Comparison of ENCODE assay signal across 23 mouse cellular contexts in genomic region chr4:117799904-117800303, GRCm38 (mm10). TPM values are rescaled to one million over a fixed set of nuclear protein-coding genes. Genes with fewer than 3 reads are reported as not detected.
DNase-seq lines count a peak whose midpoint lies in the region; TF ChIP-seq lines count a peak whose summit lies in the region.
"Had no signal": no experiment of that assay in that cellular context is flagged by ENCODE, and none has a peak within 500 bp of the region (broad histone marks: within the 10 kb centered on the region; RNA-seq: fewer than 3 reads in every experiment).

No protein-coding gene starts in this region.

- 82% methylated on average over 6 of the region's 6 CpGs for WGBS in bone marrow, adult 2 months
- WGBS in cerebellum, adult 2 months, result 82% methylated on average over 6 of the region's 6 CpGs

- peak; percentile 30; the same call in 1 of the 2 replicates for TF ChIP-seq CTCF in layer of hippocampus, adult 2 months (conservative IDR thresholded peaks at IDR 0.05)
- TF ChIP-seq CTCF in bone marrow, adult 2 months (IDR thresholded peaks at IDR 0.05; ENCODE audit: control insufficient read depth, insufficient read depth, low read length), result peak; percentile 11; the same call in 1 of the 2 replicates
- TF ChIP-seq CTCF in cerebellum, adult 2 months (IDR thresholded peaks at IDR 0.05; ENCODE audit: borderline replicate concordance, insufficient read depth, low read depth, low read length), result no peak

- H3K27ac ChIP-seq in layer of hippocampus, adult 2 months, result no peak overlapping the region
- H3K27ac ChIP-seq in bone marrow, adult 2 months (ENCODE audit: control insufficient read depth, insufficient read depth, low read depth, low read length, poor library complexity), result no peak overlapping the region
- H3K27ac ChIP-seq in cerebellum, adult 2 months (ENCODE audit: insufficient read depth, low read length), result no peak overlapping the region
- H3K27ac ChIP-seq: forebrain, embryonic 12.5 days; limb, embryonic 12.5 days; midbrain, embryonic 13.5 days had no signal

- TF ChIP-seq POLR2A in bone marrow, adult 2 months (IDR thresholded peaks at IDR 0.05; ENCODE audit: borderline replicate concordance, control insufficient read depth, low read depth, low read length), result no peak
- no peak for TF ChIP-seq POLR2A in cerebellum, adult 2 months (IDR thresholded peaks at IDR 0.05; ENCODE audit: borderline replicate concordance, insufficient read depth, low read length)

- no peak overlapping the region for H3K4me3 ChIP-seq in layer of hippocampus, adult 2 months
- no peak overlapping the region for H3K4me3 ChIP-seq in bone marrow, adult 2 months (replicated peaks; ENCODE audit: control insufficient read depth, low read depth, low read length)
- H3K4me3 ChIP-seq in cerebellum, adult 2 months (replicated peaks; ENCODE audit: insufficient read depth, low read depth, low read length), result no peak overlapping the region
- H3K4me3 ChIP-seq: forebrain, embryonic 12.5 days; limb, embryonic 12.5 days; midbrain, embryonic 13.5 days had no signal

- H3K4me1 ChIP-seq in bone marrow, adult 2 months (ENCODE audit: control insufficient read depth, insufficient read depth, low read length), result no peaks in the 10 kb centered on the region; the same call in 1 of the 2 replicates
- H3K4me1 ChIP-seq in cerebellum, adult 2 months (ENCODE audit: control insufficient read depth, insufficient read depth, low read length), result no peaks in the 10 kb centered on the region
- H3K4me1 ChIP-seq: forebrain, embryonic 12.5 days; limb, embryonic 12.5 days; midbrain, embryonic 13.5 days had no signal

- H3K27me3 ChIP-seq in cerebellum, adult 2 months (ENCODE audit: control insufficient read depth, insufficient read depth, low read length), result no peaks in the 10 kb centered on the region
- H3K27me3 ChIP-seq: forebrain, embryonic 12.5 days; limb, embryonic 12.5 days; midbrain, embryonic 13.5 days had no signal

- no peak for DNase-seq in layer of hippocampus, adult 2 months (ENCODE audit: low spot score in 2 of 2)
- no peak for DNase-seq in layer of hippocampus, adult 9-10 months (ENCODE audit: low spot score)
- peak; percentile 16 for DNase-seq in thymus, postnatal 4 days
- no peak for DNase-seq in thymus, postnatal 25 days
- no peak for DNase-seq in cerebellum, adult 2 months
- DNase-seq in frontal cortex, postnatal 10 days (ENCODE audit: low spot score in 2 of 2), result no peak
- DNase-seq: adrenal gland, postnatal 36 days; heart, adult 11 months; lung, adult 2 months; retina, postnatal 1 day; thymus, adult 18-20 months had no signal

RNA-seq across cellular contexts. Expression of gene Slc6a9, which starts 34.4 kb away (rescaled TPM):
- 10 to 100 TPM; 32.2 to 33.2 TPM for total RNA-seq in layer of hippocampus, adult 2 months (2021)
- 87.0 and 92.4 TPM in 2 replicates for polyA plus RNA-seq in bone marrow, adult 2 months (2011; ENCODE audit: insufficient read depth, insufficient read length, low replicate concordance, missing spikeins)
- 178 and 197 TPM in 2 replicates for polyA plus RNA-seq in cerebellum, adult 2 months (2012; rRNA removed)
- polyA plus RNA-seq: inflammation-experienced regulatory T-cells, adult 6 months had no signal

RNA-seq across cellular contexts. Expression of gene Klf17, which starts 34.5 kb away (rescaled TPM):
- not detected for total RNA-seq in layer of hippocampus, adult 2 months (2021)
- polyA plus RNA-seq in bone marrow, adult 2 months (2011; ENCODE audit: insufficient read depth, insufficient read length, low replicate concordance, missing spikeins), result not detected in 2 replicates
- polyA plus RNA-seq in cerebellum, adult 2 months (2012; rRNA removed), result not detected in 2 replicates
- total RNA-seq: adrenal gland, postnatal 36 days; layer of hippocampus, adult 8-10 months; left cerebral cortex, adult 8-10 months; megakaryocyte progenitor cell, adult 5-6 weeks had no signal
- polyA plus RNA-seq: embryonic facial prominence, embryonic 14.5 days; forebrain, embryonic 12.5 days; heart, embryonic 16.5 days; hindbrain, embryonic 11.5 days; kidney, embryonic 16.5 days; limb, embryonic 12.5 days; lung, adult 2 months; midbrain, embryonic 13.5 days had no signal
